Mouse (Mus musculus) limb, embryonic 13.5 days (tissue): ENCODE measurements around the gene Clstn1. TPM values are rescaled to one million over a fixed set of nuclear protein-coding genes. Genes with fewer than 3 reads are reported as not detected.

Source experiments
- ATAC-seq: fragments of 200-750 bp; cut with Nextera tagmentation; 2 replicates; pipeline ENCODE4 v1.8.0; 2017; ENCODE audit warnings: low read depth, moderate number of reproducible peaks, moderate TSS enrichment; ENCODE audit not compliant: low FRiP score
- H3K27ac ChIP-seq: fragments of 300-500 bp; sonication (generic); 2 replicates; pipeline ENCODE4 v1.5.1; 2015; ENCODE audit warnings: inconsistent platforms, mild to moderate bottlenecking, moderate library complexity
- H3K27me3 ChIP-seq: fragments of 300-500 bp; sonication (generic); 2 replicates; pipeline ENCODE4 v1.6.1; 2015; ENCODE audit warnings: mild to moderate bottlenecking, inconsistent platforms
- H3K36me3 ChIP-seq: fragments of 300-500 bp; sonication (generic); 2 replicates; pipeline ENCODE4 v1.6.1; 2015; ENCODE audit warnings: inconsistent platforms, mild to moderate bottlenecking, moderate library complexity
- H3K4me1 ChIP-seq: fragments of 300-500 bp; sonication (generic); 2 replicates; pipeline ENCODE4 v1.6.1; 2015; ENCODE audit warnings: inconsistent platforms
- H3K4me2 ChIP-seq: fragments of 300-500 bp; sonication (generic); replicated peaks from 2 replicates; pipeline ENCODE4 v1.6.1; 2015; ENCODE audit warnings: inconsistent platforms, mild to moderate bottlenecking, moderate library complexity
- H3K4me3 ChIP-seq: fragments of 300-500 bp; sonication (generic); 2 replicates; pipeline ENCODE4 v1.5.1; 2015; ENCODE audit warnings: moderate library complexity, mild to moderate bottlenecking, inconsistent platforms
- H3K9ac ChIP-seq: fragments of 300-500 bp; sonication (generic); 2 replicates; pipeline ENCODE4 v1.6.1; 2015; ENCODE audit warnings: mild to moderate bottlenecking, inconsistent platforms
- H3K9me3 ChIP-seq: fragments of 300-500 bp; sonication (generic); 2 replicates; pipeline ENCODE4 v1.6.1; 2016; ENCODE audit warnings: inconsistent platforms
- WGBS: fragments of 180-500 bp; shearing (Covaris S2); methylation state at CpG from one replicate; pipeline ENCODE4 v1.1.7; 2015; 5-methylcytosine and 5-hydroxymethylcytosine counted together
- polyA plus RNA-seq: library from polyadenylated mRNA; unstranded; fragments of >200 nt; fragmentation: Nextera tagmentation; extraction: Ambion mirVana; gene quantifications from 2 replicates; pipeline ENCODE4 v1.2.1, GENCODE M21; 2015

The Clstn1 gene
- polyA plus RNA-seq, 1 experiment from 2014 or later = 45.2 TPM

DNA sequence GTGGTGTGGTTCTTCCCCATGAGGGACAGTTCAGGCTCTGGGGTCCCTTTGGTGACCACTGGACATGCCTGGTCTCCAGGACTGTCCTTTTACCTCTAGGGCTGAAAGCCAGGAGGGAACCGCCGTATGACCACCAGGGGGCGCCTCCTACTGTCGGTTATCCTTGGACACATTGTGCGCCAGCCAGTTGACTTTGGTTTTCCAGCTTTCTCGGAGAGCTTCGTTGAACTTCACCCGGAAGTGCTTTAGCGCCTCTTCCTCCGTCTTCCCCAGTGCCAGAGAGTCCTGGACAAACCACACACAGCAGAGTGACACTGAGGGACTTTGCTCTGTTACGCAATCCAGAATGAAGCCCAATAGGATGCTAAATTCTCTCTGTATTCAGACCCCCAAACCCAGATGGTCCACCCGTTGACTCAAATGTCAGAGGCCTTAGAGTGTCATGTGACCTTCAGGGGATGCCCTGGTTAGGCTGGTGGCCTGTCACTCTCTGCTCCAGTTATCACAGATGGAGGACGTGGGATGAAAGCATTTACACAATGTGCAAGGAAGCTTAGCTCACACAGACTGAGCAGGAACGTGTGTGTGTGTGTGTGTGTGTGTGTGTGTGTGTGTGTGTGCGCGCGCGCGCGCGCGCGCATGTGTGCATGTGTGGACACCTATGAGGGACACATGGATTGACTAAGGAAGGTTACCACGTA lies 64.4 kb downstream of the Clstn1 start:
- WGBS = 74% methylated on average over 24 of the region's 24 CpGs
- Histone ChIP-seq H3K4me2 (no peak overlapping the region), H3K27ac (no peak overlapping the region), H3K9ac (no peak overlapping the region), H3K4me1 (no peaks in the 10 kb centered on the region), H3K4me3 (no peak overlapping the region), H3K27me3 (no peaks in the 10 kb centered on the region), H3K9me3 (no peaks in the 10 kb centered on the region), H3K36me3 (peaks cover 94% of the 10 kb centered on the region)
- ATAC-seq = no peak

DNA sequence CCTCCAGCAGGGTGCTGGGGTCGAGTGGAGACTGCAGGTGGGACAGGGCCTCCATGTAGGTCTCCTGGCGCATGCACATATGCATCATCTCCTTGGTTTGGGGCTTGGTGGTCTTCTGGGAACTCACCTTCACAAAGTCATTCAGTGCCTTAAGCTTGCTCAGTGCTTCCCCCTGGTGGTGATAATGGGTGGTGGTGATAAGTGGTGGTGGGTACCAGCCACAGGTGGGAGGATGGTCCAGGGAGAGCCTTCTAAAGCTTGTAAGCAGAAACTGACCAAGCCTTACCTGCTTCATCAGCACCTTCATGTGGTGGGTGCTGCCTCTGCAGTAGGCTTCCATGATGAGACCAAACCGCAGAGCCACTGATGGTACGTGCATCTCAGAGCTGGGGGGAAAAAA lies 68.0 kb downstream of the Clstn1 start:
- WGBS = 93% methylated on average over 4 of the region's 4 CpGs
- H3K4me1 ChIP-seq = no peaks in the 10 kb centered on the region
- no peak overlapping the region for H3K9ac ChIP-seq
- no peak overlapping the region for H3K27ac ChIP-seq
- H3K9me3 ChIP-seq = no peaks in the 10 kb centered on the region
- no peak for ATAC-seq
- no peak overlapping the region for H3K4me3 ChIP-seq
- no peak overlapping the region for H3K4me2 ChIP-seq
- H3K27me3 ChIP-seq = no peaks in the 10 kb centered on the region
- H3K36me3 ChIP-seq = peaks cover 63% of the 10 kb centered on the region

DNA sequence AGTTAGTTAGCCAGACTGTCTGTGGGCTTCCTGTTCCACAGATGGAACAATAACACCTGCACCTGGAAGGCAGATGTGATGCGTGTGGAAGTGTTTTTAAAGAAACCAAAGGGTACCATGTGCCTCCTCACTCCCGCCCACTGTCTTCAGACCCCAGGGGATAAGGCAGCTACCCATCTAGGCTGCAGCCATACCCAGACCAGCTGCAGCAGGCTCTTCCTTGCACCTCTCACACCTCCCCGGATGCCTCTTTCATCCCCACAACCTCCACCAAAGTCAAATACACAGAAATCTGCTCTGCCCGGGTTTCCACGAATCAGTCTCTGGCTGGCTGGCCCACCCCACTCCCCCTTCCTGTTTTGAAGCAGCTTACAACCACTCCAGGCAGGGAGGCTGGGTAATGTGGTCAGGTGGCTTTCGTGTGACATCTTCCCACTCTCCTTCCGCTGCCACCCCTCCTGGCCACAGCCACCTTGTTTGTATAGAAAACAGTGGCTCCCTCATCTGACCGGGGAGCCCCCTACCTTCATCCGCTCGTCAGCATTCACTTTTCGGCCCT lies 71.7 kb downstream of the Clstn1 start:
- Histone ChIP-seq H3K9ac (no peak overlapping the region), H3K4me1 (no peaks in the 10 kb centered on the region), H3K27ac (no peak overlapping the region), H3K36me3 (peaks cover 34% of the 10 kb centered on the region), H3K4me3 (no peak overlapping the region), H3K9me3 (no peaks in the 10 kb centered on the region), H3K4me2 (no peak overlapping the region), H3K27me3 (no peaks in the 10 kb centered on the region)
- WGBS = 67% methylated on average over 11 of the region's 11 CpGs
- no peak for ATAC-seq

DNA sequence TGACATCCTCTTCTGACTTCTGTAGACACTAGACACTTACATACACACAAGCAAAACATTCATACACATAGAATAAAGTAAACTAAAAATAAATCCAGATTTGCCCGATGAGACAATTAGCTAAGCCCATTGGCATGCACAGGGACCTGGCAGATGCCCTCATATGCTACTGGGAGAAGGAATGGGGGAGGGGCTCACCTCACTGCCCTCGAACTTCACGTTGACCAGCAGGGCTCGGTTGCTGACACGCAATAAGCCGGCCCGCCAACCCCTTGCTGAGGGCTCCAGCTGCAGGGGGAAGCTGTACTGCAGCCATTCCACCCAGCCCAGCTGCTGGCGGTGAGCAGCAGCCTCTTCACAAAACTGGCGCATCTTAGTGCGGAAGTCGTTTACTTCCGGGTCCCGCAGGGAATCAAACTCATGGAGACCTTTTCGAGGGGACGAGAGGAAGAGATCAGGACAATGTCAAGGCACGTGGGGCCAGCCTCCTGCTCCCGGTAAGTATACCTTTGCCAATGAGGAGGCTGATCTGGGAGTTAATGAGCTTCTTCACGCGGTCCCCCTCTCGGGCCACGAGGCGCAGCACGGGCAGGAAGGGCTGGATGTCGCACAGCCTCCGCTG lies 73.3 kb downstream of the Clstn1 start:
- no peak overlapping the region for H3K9ac ChIP-seq
- H3K4me2 ChIP-seq = no peak overlapping the region
- H3K27ac ChIP-seq = no peak overlapping the region
- H3K9me3 ChIP-seq = no peaks in the 10 kb centered on the region
- H3K27me3 ChIP-seq = no peaks in the 10 kb centered on the region
- peaks cover 18% of the 10 kb centered on the region for H3K36me3 ChIP-seq
- no peak for ATAC-seq
- WGBS = 78% methylated on average over 25 of the region's 25 CpGs
- no peak overlapping the region for H3K4me3 ChIP-seq
- 0 out of 2 replicates have a peak, but pooled peaks cover 5% of the 10 kb centered on the region for H3K4me1 ChIP-seq

DNA sequence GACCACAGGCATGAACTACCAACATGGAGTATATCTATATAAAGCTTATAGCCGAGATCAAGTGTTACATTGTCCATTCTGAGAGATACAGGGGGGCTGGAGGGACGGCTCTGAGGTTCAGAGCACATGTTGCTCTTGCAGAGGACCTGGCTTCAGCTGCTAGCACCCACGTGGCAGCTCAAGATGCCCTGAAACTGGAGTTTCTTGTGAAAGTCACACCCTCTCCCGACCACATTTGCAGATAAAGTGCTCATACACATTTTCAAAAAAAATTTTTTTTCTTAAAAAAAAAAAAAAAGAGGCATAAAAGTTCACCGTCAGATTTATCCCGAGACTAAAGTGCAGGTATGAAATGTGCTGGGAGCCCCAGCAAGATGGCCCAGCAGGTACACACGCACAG lies 74.3 kb downstream of the Clstn1 start:
- Histone ChIP-seq H3K27ac (no peak overlapping the region), H3K4me2 (no peak overlapping the region), H3K27me3 (no peaks in the 10 kb centered on the region), H3K4me1 (0 out of 2 replicates have a peak, but pooled peaks cover 5% of the 10 kb centered on the region), H3K36me3 (peaks cover 10% of the 10 kb centered on the region), H3K9me3 (no peaks in the 10 kb centered on the region), H3K9ac (no peak overlapping the region), H3K4me3 (no peak overlapping the region)
- ATAC-seq = no peak
- 83% methylated on average over 7 of the region's 7 CpGs for WGBS

DNA sequence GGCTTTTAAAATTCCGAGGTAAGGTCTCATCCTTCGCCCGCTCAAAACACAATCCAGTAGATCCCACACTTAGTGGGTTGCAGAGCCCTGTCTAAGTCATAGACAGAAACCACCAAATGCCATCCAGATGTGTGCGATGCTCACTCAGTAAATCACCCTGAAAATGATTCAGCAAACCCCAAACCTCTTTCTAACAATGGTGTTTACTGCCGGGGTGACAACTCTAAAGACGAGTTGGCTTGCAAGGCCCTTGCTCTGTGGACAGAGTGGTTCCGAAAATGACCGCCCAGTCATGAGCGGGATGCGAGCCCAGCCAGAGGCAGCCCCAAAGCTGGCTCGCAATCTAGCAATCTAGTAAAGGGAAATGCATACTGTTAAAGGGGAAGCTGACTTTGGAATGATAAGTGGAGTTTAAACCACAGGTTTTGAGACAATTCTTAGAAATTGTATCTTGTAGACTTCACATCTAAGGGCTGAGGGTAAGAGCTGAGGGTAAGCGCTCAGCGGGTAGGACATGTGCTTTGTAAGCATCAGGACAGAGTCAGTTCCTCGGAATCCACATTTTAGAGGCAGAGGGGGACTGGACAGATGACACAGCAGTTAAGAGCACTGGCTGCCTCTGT lies 75.8 kb downstream of the Clstn1 start:
- H3K9me3 ChIP-seq = no peaks in the 10 kb centered on the region
- H3K4me2 ChIP-seq = no peak overlapping the region
- ATAC-seq = no peak
- no peaks in the 10 kb centered on the region for H3K27me3 ChIP-seq
- peaks cover 9% of the 10 kb centered on the region; the same call in 1 of the 2 replicates for H3K36me3 ChIP-seq
- no peak overlapping the region for H3K9ac ChIP-seq
- no peak overlapping the region for H3K27ac ChIP-seq
- WGBS = 74% methylated on average over 14 of the region's 14 CpGs
- H3K4me1 ChIP-seq = 0 out of 2 replicates have a peak, but pooled peaks cover 5% of the 10 kb centered on the region
- H3K4me3 ChIP-seq = no peak overlapping the region

DNA sequence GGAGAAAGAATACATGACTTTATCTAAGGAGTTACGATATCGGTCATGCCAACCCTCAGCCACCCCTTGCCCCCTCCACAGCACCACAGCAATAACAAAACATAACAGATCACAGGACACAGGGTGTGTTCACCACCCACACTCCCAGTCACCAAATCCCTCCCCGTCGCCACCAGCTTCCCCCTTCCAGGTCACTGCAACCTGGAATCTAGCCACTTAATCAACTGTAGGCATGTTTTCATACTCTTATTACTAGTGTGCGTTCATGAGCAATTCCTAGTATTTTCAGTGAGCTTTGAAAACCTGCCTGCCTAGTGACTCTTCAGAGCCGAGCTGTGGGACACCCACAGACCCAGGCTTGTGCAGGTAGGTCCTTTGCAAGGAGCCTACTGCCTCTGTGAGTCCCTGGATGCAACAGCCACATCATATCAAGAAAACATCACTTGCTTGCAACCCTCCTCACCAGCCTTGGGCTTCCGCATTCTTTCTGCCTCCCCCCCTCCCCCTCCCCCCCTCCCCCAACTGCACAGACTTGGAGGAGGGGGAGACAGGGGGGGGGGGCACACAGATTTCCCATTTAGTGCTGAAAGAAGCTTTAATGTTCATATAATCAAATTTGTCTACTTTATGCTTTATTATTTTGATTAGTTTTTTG lies 77.7 kb downstream of the Clstn1 start:
- Histone ChIP-seq H3K4me2 (no peak overlapping the region), H3K4me1 (0 out of 2 replicates have a peak, but pooled peaks cover 5% of the 10 kb centered on the region), H3K27ac (no peak overlapping the region), H3K9me3 (no peaks in the 10 kb centered on the region), H3K9ac (no peak overlapping the region), H3K36me3 (peaks cover 6% of the 10 kb centered on the region; the same call in 1 of the 2 replicates), H3K27me3 (no peaks in the 10 kb centered on the region), H3K4me3 (no peak overlapping the region)
- ATAC-seq = no peak
- 80% methylated on average over 7 of the region's 7 CpGs for WGBS

DNA sequence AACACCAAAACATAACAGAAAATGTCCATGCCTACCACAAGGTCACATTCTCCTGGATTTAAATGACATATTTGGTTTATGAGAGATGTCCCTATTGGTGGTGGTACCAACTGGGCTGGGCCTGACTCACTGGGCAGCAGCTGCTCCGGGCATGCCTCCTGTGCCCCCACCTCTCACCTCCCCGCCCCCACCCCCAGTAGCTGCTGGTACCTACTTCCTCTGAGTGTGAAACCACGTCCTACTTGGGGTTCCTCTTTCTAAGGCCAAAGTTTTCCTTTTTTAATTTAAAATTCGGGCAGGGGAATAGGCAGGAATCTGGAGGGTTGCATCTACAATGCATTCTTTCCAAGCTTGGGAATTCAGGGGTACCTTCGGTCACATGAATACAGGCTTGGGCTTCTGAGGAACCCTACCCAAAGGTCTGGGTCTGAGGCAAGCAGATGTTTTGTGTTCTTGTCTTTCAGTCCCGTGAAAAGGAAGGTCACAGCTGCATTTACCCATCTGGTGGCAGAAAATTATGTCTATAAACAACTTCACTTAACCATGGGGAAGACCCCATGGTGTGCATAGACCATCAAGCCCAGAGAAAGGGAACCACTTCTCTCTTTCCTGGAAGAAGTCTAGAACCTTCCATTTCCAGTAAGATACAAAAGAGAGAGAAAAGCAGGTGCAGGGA lies 78.9 kb downstream of the Clstn1 start:
- Histone ChIP-seq H3K4me3 (no peak overlapping the region), H3K36me3 (no peaks in the 10 kb centered on the region), H3K4me2 (no peak overlapping the region), H3K9me3 (no peaks in the 10 kb centered on the region), H3K9ac (no peak overlapping the region), H3K27me3 (no peaks in the 10 kb centered on the region), H3K4me1 (0 out of 2 replicates have a peak, but pooled peaks cover 5% of the 10 kb centered on the region), H3K27ac (no peak overlapping the region)
- WGBS = 78% methylated on average over 6 of the region's 6 CpGs
- ATAC-seq = no peak

DNA sequence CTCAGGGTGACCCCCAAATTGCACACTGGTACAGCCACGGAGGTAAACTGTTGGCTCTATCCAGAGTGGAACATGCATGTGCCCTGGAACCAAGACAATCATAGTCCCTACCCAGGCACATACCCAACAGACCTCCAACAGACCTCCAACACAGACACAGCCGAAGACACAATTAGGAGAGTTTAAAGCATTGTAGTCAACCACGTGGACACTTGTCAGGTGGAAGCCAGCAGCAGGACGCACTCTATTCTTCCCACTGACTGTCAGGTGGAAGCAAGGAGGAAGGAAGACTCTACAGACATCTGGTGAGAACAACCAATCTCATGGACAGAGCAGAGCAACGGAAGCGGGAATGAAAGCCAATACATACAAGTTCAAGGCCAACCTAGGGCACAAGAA lies 79.4 kb downstream of the Clstn1 start:
- 89% methylated on average over 6 of the region's 6 CpGs for WGBS
- Histone ChIP-seq H3K27me3 (no peaks in the 10 kb centered on the region), H3K9ac (no peak overlapping the region), H3K4me3 (no peak overlapping the region), H3K36me3 (no peaks in the 10 kb centered on the region), H3K4me2 (no peak overlapping the region), H3K9me3 (no peaks in the 10 kb centered on the region), H3K27ac (no peak overlapping the region), H3K4me1 (0 out of 2 replicates have a peak, but pooled peaks cover 5% of the 10 kb centered on the region)
- no peak for ATAC-seq

DNA sequence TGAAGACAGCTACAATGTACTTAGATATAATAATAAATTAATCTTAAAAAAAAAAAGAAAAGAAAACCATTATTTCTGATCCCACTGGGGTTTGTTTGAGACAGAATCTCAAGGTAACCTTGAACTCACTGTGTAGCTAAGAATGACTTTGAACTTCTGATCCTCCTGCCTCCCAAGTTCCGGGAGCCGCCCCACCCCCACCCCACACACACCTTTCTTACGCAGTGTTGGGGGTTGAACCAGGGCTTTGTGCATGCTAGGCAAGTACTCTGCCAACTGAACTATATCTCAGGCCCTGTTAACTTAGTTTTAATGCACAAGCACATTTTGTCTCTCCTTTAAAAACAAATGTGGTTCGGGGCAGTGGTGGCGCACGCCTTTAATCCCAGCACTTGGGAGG lies 84.9 kb downstream of the Clstn1 start:
- ATAC-seq = no peak
- H3K4me1 ChIP-seq = peaks cover 12% of the 10 kb centered on the region
- H3K4me2 ChIP-seq = no peak overlapping the region
- H3K4me3 ChIP-seq = no peak overlapping the region
- no peak overlapping the region for H3K27ac ChIP-seq
- H3K9me3 ChIP-seq = no peaks in the 10 kb centered on the region; the same call in 1 of the 2 replicates
- 97% methylated on average over 6 of the region's 6 CpGs for WGBS
- peaks cover 26% of the 10 kb centered on the region for H3K27me3 ChIP-seq
- 0 out of 2 replicates have a peak, but pooled peaks cover 3% of the 10 kb centered on the region for H3K36me3 ChIP-seq
- H3K9ac ChIP-seq = no peak overlapping the region

DNA sequence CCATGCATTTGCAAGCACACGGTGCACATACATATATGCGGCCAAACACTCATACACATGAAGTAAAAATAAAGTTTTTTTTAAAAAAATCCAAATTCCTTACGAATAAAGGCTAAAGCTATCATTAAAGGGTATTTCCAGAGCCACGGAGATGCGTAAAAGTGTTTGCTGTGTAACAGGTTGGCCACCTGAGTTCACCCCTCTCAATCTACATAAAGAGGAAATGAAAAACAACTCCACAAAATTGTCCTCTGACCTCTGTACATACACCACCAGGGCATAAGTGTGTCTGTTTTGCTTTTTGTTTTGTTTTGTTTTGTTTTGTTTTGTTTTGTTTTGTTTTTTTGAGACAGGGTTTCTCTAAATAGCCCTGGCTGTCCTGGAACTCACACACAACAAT lies 86.5 kb downstream of the Clstn1 start:
- H3K27me3 ChIP-seq = peaks cover 31% of the 10 kb centered on the region
- no peak overlapping the region for H3K4me3 ChIP-seq
- no peak overlapping the region for H3K27ac ChIP-seq
- H3K4me2 ChIP-seq = no peak overlapping the region
- peaks cover 12% of the 10 kb centered on the region for H3K4me1 ChIP-seq
- H3K36me3 ChIP-seq = 0 out of 2 replicates have a peak, but pooled peaks cover 3% of the 10 kb centered on the region
- no peak for ATAC-seq
- H3K9ac ChIP-seq = no peak overlapping the region
- 92% methylated on average over 5 of the region's 5 CpGs for WGBS
- H3K9me3 ChIP-seq = no peaks in the 10 kb centered on the region; the same call in 1 of the 2 replicates
